Mouse (Mus musculus) neural tube, embryonic 11.5 days (tissue): ENCODE measurements around the gene Gdpd1. TPM values are rescaled to one million over a fixed set of nuclear protein-coding genes. Genes with fewer than 3 reads are reported as not detected.

Experiments used
- ATAC-seq: fragments of 200-750 bp; cut with Nextera tagmentation; 2 replicates; pipeline ENCODE4 v1.8.0; 2017; ENCODE audit warnings: moderate number of reproducible peaks, mild to moderate bottlenecking, moderate TSS enrichment, moderate library complexity; ENCODE audit not compliant: insufficient read depth, low FRiP score, low TSS enrichment
- DNase-seq: peaks from one replicate; pipeline ENCODE4 v3.0.0-alpha.2; 2015; ENCODE audit warnings: low spot score
- H3K27ac ChIP-seq: fragments of 300-500 bp; sonication (generic); 2 replicates; pipeline ENCODE4 v1.5.1; 2014; ENCODE audit warnings: low read depth, mild to moderate bottlenecking, low read length
- H3K27me3 ChIP-seq: fragments of 300-500 bp; sonication (generic); 2 replicates; pipeline ENCODE4 v1.6.1; 2014; ENCODE audit warnings: mild to moderate bottlenecking, low read length, mixed read lengths; ENCODE audit not compliant: control insufficient read depth, insufficient read depth
- H3K36me3 ChIP-seq: fragments of 300-500 bp; sonication (generic); 2 replicates; pipeline ENCODE4 v1.6.1; 2014; ENCODE audit warnings: mild to moderate bottlenecking, low read length, moderate library complexity, mixed read lengths; ENCODE audit not compliant: control insufficient read depth, insufficient read depth
- H3K4me1 ChIP-seq: fragments of 300-500 bp; sonication (generic); 2 replicates; pipeline ENCODE4 v1.6.1; 2014; ENCODE audit warnings: low read length, mixed read lengths; ENCODE audit not compliant: control insufficient read depth, insufficient read depth
- H3K4me2 ChIP-seq: fragments of 300-500 bp; sonication (generic); 2 replicates; pipeline ENCODE4 v1.6.1; 2014; ENCODE audit warnings: low read depth, mild to moderate bottlenecking, moderate library complexity
- H3K4me3 ChIP-seq: fragments of 300-500 bp; sonication (generic); 2 replicates; pipeline ENCODE4 v1.5.1; 2014; ENCODE audit warnings: low read depth, low read length
- H3K9ac ChIP-seq: fragments of 300-500 bp; sonication (generic); 2 replicates; pipeline ENCODE4 v1.6.1; 2014; ENCODE audit warnings: mild to moderate bottlenecking, low read length
- H3K9me3 ChIP-seq: fragments of 300-500 bp; sonication (generic); 2 replicates; pipeline ENCODE4 v1.6.1; 2016; ENCODE audit warnings: low read length; ENCODE audit not compliant: control insufficient read depth
- WGBS: fragments of 180-500 bp; shearing (Covaris S2); extraction: QIAGEN DNeasy Blood & Tissue Kit; methylation state at CpG from one replicate; pipeline ENCODE4 v1.1.7; 2014; 5-methylcytosine and 5-hydroxymethylcytosine counted together
- microRNA counts: library from miRNA; unstranded; fragments of <30 nt; microRNA quantifications from one replicate; lab custom pipeline; 2015
- microRNA-seq: library from miRNA; unstranded; fragments of <30 nt; microRNA quantifications from one replicate; pipeline ENCODE4, GENCODE M21; 2016
- polyA plus RNA-seq: library from polyadenylated mRNA; unstranded; fragments of >200 nt; fragmentation: Nextera tagmentation; extraction: Ambion mirVana; gene quantifications from 2 replicates; pipeline ENCODE4 v1.2.1, GENCODE M21; 2014

The Gdpd1 gene
- polyA plus RNA-seq, 1 experiment from 2014 or later = 102 TPM

DNA sequence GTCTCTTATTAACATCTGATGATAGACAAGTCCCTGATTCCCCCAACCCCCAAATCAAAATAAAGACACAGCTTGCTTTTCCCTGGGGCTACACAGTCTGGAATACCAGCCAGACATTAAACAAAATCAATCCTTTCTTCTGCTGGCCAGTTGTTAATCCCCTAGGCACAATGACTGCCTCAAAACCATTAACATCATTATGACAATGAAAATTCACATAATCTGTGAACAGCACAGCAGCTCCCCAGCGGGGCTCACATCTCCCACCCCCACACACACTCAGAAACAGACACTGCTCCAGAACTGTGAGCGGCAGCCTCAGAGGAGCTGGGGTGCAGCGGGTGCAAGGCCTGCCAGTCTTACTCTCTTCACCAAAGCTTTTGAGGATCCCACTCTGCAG is 83.6 kb downstream of the Gdpd1 start:
- WGBS = 62% methylated on average over 3 of the region's 3 CpGs
- H3K4me2 ChIP-seq = 0 out of 2 replicates have a peak overlapping the region, but pooled peaks have one; percentile 2
- H3K9ac ChIP-seq = 0 out of 2 replicates have a peak overlapping the region, but pooled peaks have one; percentile 7
- H3K27ac ChIP-seq = no peak overlapping the region
- no peak overlapping the region for H3K4me3 ChIP-seq
- no peaks in the 10 kb centered on the region for H3K9me3 ChIP-seq
- no peaks in the 10 kb centered on the region for H3K27me3 ChIP-seq
- ATAC-seq (no peak), DNase-seq (no peak)
- H3K4me1 ChIP-seq = peaks cover 16% of the 10 kb centered on the region
- H3K36me3 ChIP-seq = no peaks in the 10 kb centered on the region

DNA sequence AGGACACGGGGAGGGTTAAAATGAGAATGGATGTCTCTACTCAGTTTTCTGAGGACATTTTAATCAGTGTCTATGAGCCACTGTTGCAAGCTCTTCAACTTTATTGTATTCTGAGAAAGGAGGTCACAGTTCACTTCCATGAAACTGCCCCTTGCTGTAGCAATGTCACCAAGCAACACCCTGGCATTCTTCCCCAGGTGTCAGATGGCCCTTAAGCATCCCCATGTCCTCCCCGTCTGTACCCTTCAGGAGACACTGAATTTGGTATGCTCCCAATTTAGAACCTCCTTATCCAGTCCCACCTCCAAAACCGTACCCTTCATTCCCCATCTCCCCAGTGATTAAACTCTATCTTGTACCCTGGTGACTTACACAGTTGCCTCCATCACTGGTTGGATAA is 88.9 kb downstream of the Gdpd1 start:
- WGBS = 72% methylated on average over 3 of the region's 3 CpGs
- no peak for ATAC-seq
- Histone ChIP-seq H3K9ac (no peak overlapping the region), H3K27me3 (no peaks in the 10 kb centered on the region), H3K4me2 (no peak overlapping the region), H3K27ac (no peak overlapping the region), H3K4me1 (peaks cover 3% of the 10 kb centered on the region; the same call in 1 of the 2 replicates), H3K9me3 (no peaks in the 10 kb centered on the region), H3K36me3 (no peaks in the 10 kb centered on the region), H3K4me3 (no peak overlapping the region)
- DNase-seq = no peak

MicroRNAs within 50 kb of the gene (microRNA counts, 519-probe panel; counts per million panel counts)
- microRNA mmu-miR-301a (lab: Ali Mortazavi, UCI) = 5,523 counts per million, percentile 93 among the panel's probes with 10 or more counts

Small RNA genes lying within 50 kb of the gene (microRNA-seq; reads per million reads assigned to microRNA genes)
- gene Mir301 = 1,298 reads per million, percentile 80 among the genes with 10 or more reads in this experiment

Other genes starting within 250 kb of the Gdpd1 start
- gene Ypel2, start 80.4 kb downstream of the Gdpd1 start, polyA plus RNA-seq = 6.1 and 7.0 TPM in 2 replicates
- gene Smg8, start 12.7 kb upstream of the Gdpd1 start, polyA plus RNA-seq = 30.0 and 34.4 TPM in 2 replicates
- gene Prr11, start 34.6 kb upstream of the Gdpd1 start, polyA plus RNA-seq = 20.5 TPM in 2 replicates
- gene Ska2, start 35.2 kb upstream of the Gdpd1 start, polyA plus RNA-seq = 93.0 and 97.4 TPM in 2 replicates
- gene Trim37, start 53.0 kb upstream of the Gdpd1 start, polyA plus RNA-seq = 74.8 and 80.3 TPM in 2 replicates